Comparison of ENCODE assay signal across 19 mouse cellular contexts in the genomic region with DNA sequence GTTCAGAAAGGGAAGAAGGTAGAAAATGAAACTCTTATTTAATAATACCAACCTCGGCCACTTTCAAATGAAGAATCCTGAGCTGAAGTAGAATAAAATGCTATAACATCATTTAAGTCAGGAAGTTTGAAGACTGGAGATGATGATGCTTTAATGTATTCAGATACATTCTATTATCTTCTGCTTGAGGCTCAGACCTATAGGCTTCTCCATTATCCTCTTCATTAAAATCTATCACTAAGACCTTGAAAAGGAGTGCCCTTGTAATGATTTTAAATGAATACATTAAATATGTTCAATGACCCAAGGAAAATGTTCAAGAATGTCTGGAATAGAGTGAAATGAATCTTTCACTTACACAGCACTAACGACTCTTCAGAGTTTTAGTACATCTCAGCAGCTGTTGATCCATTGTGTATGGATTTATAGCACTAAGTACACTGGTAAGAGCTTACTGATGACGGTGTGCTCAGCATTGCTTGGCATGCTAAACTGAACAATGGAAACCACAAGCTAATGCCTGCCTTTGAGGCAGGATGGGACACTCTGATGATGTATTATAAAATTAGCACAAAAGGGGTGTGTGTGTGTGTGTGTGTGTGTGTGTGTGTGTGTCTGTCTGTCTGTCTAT. TPM values are rescaled to one million over a fixed set of nuclear protein-coding genes. Genes with fewer than 3 reads are reported as not detected.
DNase-seq lines count a peak whose midpoint lies in the region; ATAC-seq lines count a peak whose summit lies in the region.
"Had no signal": no experiment of that assay in that cellular context is flagged by ENCODE, and none has a peak within 500 bp of the region (broad histone marks: within the 10 kb centered on the region; RNA-seq: fewer than 3 reads in every experiment).

No protein-coding gene starts in this region.

- no peaks in the 10 kb centered on the region for H3K4me1 ChIP-seq in forebrain, embryonic 13.5 days
- H3K4me1 ChIP-seq in forebrain, embryonic 10.5 days, result peaks cover 39% of the 10 kb centered on the region
- H3K4me1 ChIP-seq in midbrain, embryonic 13.5 days (replicated peaks), result no peaks in the 10 kb centered on the region
- no peaks in the 10 kb centered on the region for H3K4me1 ChIP-seq in midbrain, embryonic 16.5 days (ENCODE audit: control insufficient read depth, insufficient read depth, low read length)
- no peaks in the 10 kb centered on the region for H3K4me1 ChIP-seq in heart, embryonic 11.5 days (ENCODE audit: control insufficient read depth, insufficient read depth, low read length)
- no peaks in the 10 kb centered on the region for H3K4me1 ChIP-seq in kidney, embryonic 15.5 days
- H3K4me1 ChIP-seq: heart, embryonic 12.5 days had no signal

- H3K27ac ChIP-seq in forebrain, embryonic 13.5 days, result no peak overlapping the region
- no peak overlapping the region for H3K27ac ChIP-seq in forebrain, embryonic 10.5 days
- H3K27ac ChIP-seq in midbrain, embryonic 13.5 days, result no peak overlapping the region
- H3K27ac ChIP-seq in midbrain, embryonic 16.5 days (ENCODE audit: low read length), result no peak overlapping the region
- H3K27ac ChIP-seq in heart, embryonic 11.5 days (ENCODE audit: low read depth, low read length), result no peak overlapping the region
- no peak overlapping the region for H3K27ac ChIP-seq in kidney, embryonic 15.5 days

- H3K4me2 ChIP-seq in forebrain, embryonic 13.5 days, result no peak overlapping the region
- H3K4me2 ChIP-seq in midbrain, embryonic 13.5 days (replicated peaks), result no peak overlapping the region
- no peak overlapping the region for H3K4me2 ChIP-seq in midbrain, embryonic 16.5 days (ENCODE audit: low read length)
- H3K4me2 ChIP-seq in heart, embryonic 11.5 days, result no peak overlapping the region
- no peak overlapping the region for H3K4me2 ChIP-seq in kidney, embryonic 15.5 days
- H3K4me2 ChIP-seq: heart, embryonic 12.5 days had no signal

- H3K9ac ChIP-seq in forebrain, embryonic 13.5 days, result no peak overlapping the region
- no peak overlapping the region for H3K9ac ChIP-seq in midbrain, embryonic 13.5 days (replicated peaks)
- no peak overlapping the region for H3K9ac ChIP-seq in midbrain, embryonic 16.5 days (ENCODE audit: low read depth, low read length)
- H3K9ac ChIP-seq in heart, embryonic 11.5 days (ENCODE audit: low read depth, low read length), result no peak overlapping the region
- H3K9ac ChIP-seq in kidney, embryonic 15.5 days, result no peak overlapping the region
- H3K9ac ChIP-seq: heart, embryonic 12.5 days had no signal

- H3K4me3 ChIP-seq in forebrain, embryonic 13.5 days, result no peak overlapping the region
- H3K4me3 ChIP-seq in forebrain, embryonic 10.5 days, result no peak overlapping the region
- H3K4me3 ChIP-seq in midbrain, embryonic 13.5 days (replicated peaks), result no peak overlapping the region
- no peak overlapping the region for H3K4me3 ChIP-seq in midbrain, embryonic 16.5 days (ENCODE audit: low read depth, low read length)
- no peak overlapping the region for H3K4me3 ChIP-seq in heart, embryonic 11.5 days (ENCODE audit: low read depth, low read length)
- H3K4me3 ChIP-seq in kidney, embryonic 15.5 days (replicated peaks), result no peak overlapping the region
- H3K4me3 ChIP-seq: heart, embryonic 12.5 days had no signal

- no peak for DNase-seq in forebrain, embryonic 10.5 days (ENCODE audit: extremely low spot score, low spot score)
- peak; percentile 32 for DNase-seq in mesoderm, embryonic 11.5 days (ENCODE audit: low read depth, low spot score)
- peak; percentile 34 for DNase-seq in retina, postnatal 1 day
- DNase-seq: adrenal gland, adult 2 months; B cell, adult 2 months; cerebellum, adult 9-10 months; kidney, adult 8-10 months; kidney, postnatal 36 days; left cerebral cortex, postnatal 4 days; liver; right cerebral cortex, adult 18-20 months; thymus, postnatal 14 days had no signal

- no peaks in the 10 kb centered on the region for H3K36me3 ChIP-seq in forebrain, embryonic 13.5 days (ENCODE audit: poor library complexity, severe bottlenecking)
- no peaks in the 10 kb centered on the region for H3K36me3 ChIP-seq in forebrain, embryonic 10.5 days (replicated peaks)
- H3K36me3 ChIP-seq in midbrain, embryonic 13.5 days, result no peaks in the 10 kb centered on the region
- no peaks in the 10 kb centered on the region for H3K36me3 ChIP-seq in midbrain, embryonic 16.5 days (ENCODE audit: control insufficient read depth, insufficient read depth, low read length)
- H3K36me3 ChIP-seq in heart, embryonic 11.5 days (ENCODE audit: control insufficient read depth, insufficient read depth, low read length), result no peaks in the 10 kb centered on the region
- no peaks in the 10 kb centered on the region for H3K36me3 ChIP-seq in kidney, embryonic 15.5 days
- H3K36me3 ChIP-seq: heart, embryonic 12.5 days had no signal

- ATAC-seq in forebrain, embryonic 13.5 days, result peak; percentile 70; the same call in 1 of the 2 replicates
- ATAC-seq in midbrain, embryonic 13.5 days, result peak; percentile 60; the same call in 1 of the 2 replicates
- no peak for ATAC-seq in midbrain, embryonic 16.5 days
- ATAC-seq in heart, embryonic 11.5 days (replicated peaks; ENCODE audit: insufficient number of reproducible peaks, low FRiP score, low TSS enrichment), result no peak
- no peak for ATAC-seq in kidney, embryonic 15.5 days (replicated peaks; ENCODE audit: low FRiP score)
- ATAC-seq: lung, postnatal 0 days had no signal

- WGBS in forebrain, embryonic 13.5 days, result 16% methylated on average over 3 of the region's 3 CpGs
- WGBS in forebrain, embryonic 10.5 days, result 33% methylated on average over 3 of the region's 3 CpGs
- WGBS in midbrain, embryonic 13.5 days, result 40% methylated on average over 3 of the region's 3 CpGs
- 36% methylated on average over 3 of the region's 3 CpGs for WGBS in midbrain, embryonic 16.5 days
- WGBS in heart, embryonic 11.5 days (ENCODE audit: insufficient replicate concordance), result 79% methylated on average over 3 of the region's 3 CpGs
- 68% methylated on average over 3 of the region's 3 CpGs for WGBS in kidney, embryonic 15.5 days

- H3K9me3 ChIP-seq in forebrain, embryonic 13.5 days (replicated peaks), result no peaks in the 10 kb centered on the region
- H3K9me3 ChIP-seq in forebrain, embryonic 10.5 days, result no peaks in the 10 kb centered on the region
- no peaks in the 10 kb centered on the region for H3K9me3 ChIP-seq in midbrain, embryonic 13.5 days
- H3K9me3 ChIP-seq in midbrain, embryonic 16.5 days (replicated peaks; ENCODE audit: control insufficient read depth, low read length, poor library complexity, severe bottlenecking), result no peaks in the 10 kb centered on the region
- no peaks in the 10 kb centered on the region for H3K9me3 ChIP-seq in heart, embryonic 11.5 days (replicated peaks; ENCODE audit: control insufficient read depth, low read length)
- no peaks in the 10 kb centered on the region for H3K9me3 ChIP-seq in kidney, embryonic 15.5 days (replicated peaks)
- H3K9me3 ChIP-seq: heart, embryonic 12.5 days had no signal

- no peaks in the 10 kb centered on the region for H3K27me3 ChIP-seq in forebrain, embryonic 13.5 days
- no peaks in the 10 kb centered on the region for H3K27me3 ChIP-seq in forebrain, embryonic 10.5 days (ENCODE audit: poor library complexity, severe bottlenecking)
- H3K27me3 ChIP-seq in midbrain, embryonic 13.5 days, result no peaks in the 10 kb centered on the region
- H3K27me3 ChIP-seq in midbrain, embryonic 16.5 days (ENCODE audit: control insufficient read depth, insufficient read depth, low read depth, low read length), result no peaks in the 10 kb centered on the region
- H3K27me3 ChIP-seq in heart, embryonic 11.5 days (ENCODE audit: control insufficient read depth, insufficient read depth, low read length), result no peaks in the 10 kb centered on the region
- no peaks in the 10 kb centered on the region for H3K27me3 ChIP-seq in kidney, embryonic 15.5 days
- H3K27me3 ChIP-seq: heart, embryonic 12.5 days had no signal

RNA-seq across cellular contexts. Expression of a gene that starts 58.8 kb away (rescaled TPM):
- 2.8 and 3.3 TPM in 2 replicates for polyA plus RNA-seq in forebrain, embryonic 13.5 days (2015; fragmentation: Nextera tagmentation; extraction: Ambion mirVana)
- polyA plus RNA-seq in forebrain, embryonic 10.5 days (2016; fragmentation: Nextera tagmentation; extraction: Ambion mirVana), result 5.2 and 5.5 TPM in 2 replicates
- polyA plus RNA-seq in midbrain, embryonic 13.5 days (2015; fragmentation: Nextera tagmentation; extraction: Ambion mirVana), result 3.1 and 3.3 TPM in 2 replicates
- 2.7 and 3.8 TPM in 2 replicates for polyA plus RNA-seq in midbrain, embryonic 16.5 days (2015; fragmentation: Nextera tagmentation; extraction: Ambion mirVana)
- polyA plus RNA-seq in heart, embryonic 11.5 days (2014; fragmentation: Nextera tagmentation; extraction: Ambion mirVana), result 13.7 and 14.9 TPM in 2 replicates
- polyA plus RNA-seq in kidney, embryonic 15.5 days (2015; fragmentation: Nextera tagmentation; extraction: Ambion mirVana), result 6.3 and 8.7 TPM in 2 replicates

Comparison
In these comparisons a context has a peak if more than half of its experiments do, and no peak if none do; other contexts are left out.
1. ATAC-seq: peak in forebrain, embryonic 13.5 days (single experiment) and midbrain, embryonic 13.5 days (single experiment); none in midbrain, embryonic 16.5 days (single experiment), heart, embryonic 11.5 days (single experiment) and kidney, embryonic 15.5 days (single experiment).